Mouse (Mus musculus) intestine, embryonic 16.5 days (tissue): Measurements from ENCODE around the gene Dtx1. TPM values are rescaled to one million over a fixed set of nuclear protein-coding genes. Genes with fewer than 3 reads are reported as not detected.

ENCODE experiments used
- ATAC-seq: fragments of 200-750 bp; cut with Nextera tagmentation; 2 replicates; pipeline ENCODE4 v1.8.0; 2017; ENCODE audit warnings: moderate TSS enrichment, moderate library complexity
- H3K27ac ChIP-seq: fragments of 300-500 bp; sonication (generic); 2 replicates; pipeline ENCODE4 v1.5.1; 2014; ENCODE audit warnings: mild to moderate bottlenecking, low read length
- H3K27me3 ChIP-seq: fragments of 300-500 bp; sonication (generic); replicated peaks from 2 replicates; pipeline ENCODE4 v1.6.1; 2014; ENCODE audit warnings: low read length, control low read depth, mixed read lengths; ENCODE audit not compliant: control insufficient read depth, insufficient read depth
- H3K36me3 ChIP-seq: fragments of 300-500 bp; sonication (generic); 2 replicates; pipeline ENCODE4 v1.6.1; 2014; ENCODE audit warnings: low read length, control low read depth; ENCODE audit not compliant: control insufficient read depth, insufficient read depth
- H3K4me1 ChIP-seq: fragments of 300-500 bp; sonication (generic); 2 replicates; pipeline ENCODE4 v1.6.1; 2014; ENCODE audit warnings: low read length, control low read depth, mixed read lengths; ENCODE audit not compliant: control insufficient read depth, insufficient read depth
- H3K4me2 ChIP-seq: fragments of 300-500 bp; sonication (generic); 2 replicates; pipeline ENCODE4 v1.6.1; 2014; ENCODE audit warnings: low read depth, low read length, control low read depth
- H3K4me3 ChIP-seq: fragments of 300-500 bp; sonication (generic); 2 replicates; pipeline ENCODE4 v1.5.1; 2014; ENCODE audit warnings: mild to moderate bottlenecking, low read length
- H3K9ac ChIP-seq: fragments of 300-500 bp; sonication (generic); 2 replicates; pipeline ENCODE4 v1.6.1; 2014; ENCODE audit warnings: low read depth, low read length
- H3K9me3 ChIP-seq: fragments of 300-500 bp; sonication (generic); 2 replicates; pipeline ENCODE4 v1.6.1; 2016; ENCODE audit warnings: low read length, control low read depth; ENCODE audit not compliant: control insufficient read depth
- WGBS: fragments of 180-500 bp; shearing (Covaris S2); extraction: QIAGEN DNeasy Blood & Tissue Kit; methylation state at CpG from one replicate; pipeline ENCODE4 v1.1.7; 2014; 5-methylcytosine and 5-hydroxymethylcytosine counted together
- polyA plus RNA-seq: library from polyadenylated mRNA; unstranded; fragments of >200 nt; fragmentation: Nextera tagmentation; extraction: Ambion mirVana; gene quantifications from 2 replicates; pipeline ENCODE4 v1.2.1, GENCODE M21; 2015

Dtx1 gene
- polyA plus RNA-seq, 1 experiment from 2014 or later: 3.0 TPM

DNA sequence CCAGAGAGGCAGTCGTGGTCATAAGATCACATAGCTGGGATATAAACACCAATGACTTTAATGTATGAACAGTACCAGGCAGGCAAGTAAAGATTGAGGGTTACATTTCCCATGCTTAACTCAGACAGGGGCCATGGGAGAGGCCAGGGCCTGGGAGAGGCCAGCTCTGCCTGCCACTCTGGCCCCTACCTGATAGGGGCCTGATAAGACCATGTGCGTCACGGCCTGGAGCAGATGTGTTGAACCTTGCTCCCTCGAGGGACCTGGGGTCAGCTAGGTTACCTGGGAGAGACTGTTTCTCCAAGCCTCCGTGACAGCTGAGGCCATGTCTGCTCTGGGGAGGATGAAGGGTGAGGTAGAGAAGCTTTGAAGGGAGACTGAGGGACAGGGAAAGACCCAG lies 60.5 kb downstream of the Dtx1 start:
- H3K4me1 ChIP-seq: peaks cover 15% of the 10 kb centered on the region
- no peak overlapping the region for H3K27ac ChIP-seq
- peaks cover 23% of the 10 kb centered on the region for H3K27me3 ChIP-seq
- H3K4me2 ChIP-seq: no peak overlapping the region
- 42% methylated on average over 5 of the region's 5 CpGs for WGBS
- H3K9ac ChIP-seq: no peak overlapping the region
- H3K4me3 ChIP-seq: no peak overlapping the region
- H3K36me3 ChIP-seq: no peaks in the 10 kb centered on the region
- H3K9me3 ChIP-seq: no peaks in the 10 kb centered on the region
- peak; percentile 76 for ATAC-seq

- Histone ChIP-seq H3K36me3 (no peaks in the 10 kb centered on the region), H3K4me3 (no peak overlapping the region), H3K4me2 (no peak overlapping the region), H3K9me3 (no peaks in the 10 kb centered on the region), H3K27me3 (peaks cover 23% of the 10 kb centered on the region), H3K4me1 (peaks cover 15% of the 10 kb centered on the region), H3K27ac (no peak overlapping the region), H3K9ac (no peak overlapping the region)
- 24% methylated on average over 13 of the region's 13 CpGs for WGBS
- ATAC-seq: no peak
Measured at GRCm38 (mm10) chr5:120649938-120650337, 61.8 kb downstream of the Dtx1 start.

- no peak overlapping the region for H3K27ac ChIP-seq
- no peaks in the 10 kb centered on the region for H3K36me3 ChIP-seq
- peaks cover 23% of the 10 kb centered on the region for H3K27me3 ChIP-seq
- H3K4me3 ChIP-seq: peak overlapping the region; percentile 44
- H3K9me3 ChIP-seq: no peaks in the 10 kb centered on the region
- WGBS: 3% methylated on average over 21 of the region's 21 CpGs
- peak overlapping the region; percentile 48; the same call in 1 of the 2 replicates for H3K9ac ChIP-seq
- ATAC-seq: peak; percentile 8; the same call in 1 of the 2 replicates
- H3K4me2 ChIP-seq: peak overlapping the region; percentile 78
- H3K4me1 ChIP-seq: peaks cover 15% of the 10 kb centered on the region
Measured at GRCm38 (mm10) chr5:120649374-120649933, 62.3 kb downstream of the Dtx1 start.

DNA sequence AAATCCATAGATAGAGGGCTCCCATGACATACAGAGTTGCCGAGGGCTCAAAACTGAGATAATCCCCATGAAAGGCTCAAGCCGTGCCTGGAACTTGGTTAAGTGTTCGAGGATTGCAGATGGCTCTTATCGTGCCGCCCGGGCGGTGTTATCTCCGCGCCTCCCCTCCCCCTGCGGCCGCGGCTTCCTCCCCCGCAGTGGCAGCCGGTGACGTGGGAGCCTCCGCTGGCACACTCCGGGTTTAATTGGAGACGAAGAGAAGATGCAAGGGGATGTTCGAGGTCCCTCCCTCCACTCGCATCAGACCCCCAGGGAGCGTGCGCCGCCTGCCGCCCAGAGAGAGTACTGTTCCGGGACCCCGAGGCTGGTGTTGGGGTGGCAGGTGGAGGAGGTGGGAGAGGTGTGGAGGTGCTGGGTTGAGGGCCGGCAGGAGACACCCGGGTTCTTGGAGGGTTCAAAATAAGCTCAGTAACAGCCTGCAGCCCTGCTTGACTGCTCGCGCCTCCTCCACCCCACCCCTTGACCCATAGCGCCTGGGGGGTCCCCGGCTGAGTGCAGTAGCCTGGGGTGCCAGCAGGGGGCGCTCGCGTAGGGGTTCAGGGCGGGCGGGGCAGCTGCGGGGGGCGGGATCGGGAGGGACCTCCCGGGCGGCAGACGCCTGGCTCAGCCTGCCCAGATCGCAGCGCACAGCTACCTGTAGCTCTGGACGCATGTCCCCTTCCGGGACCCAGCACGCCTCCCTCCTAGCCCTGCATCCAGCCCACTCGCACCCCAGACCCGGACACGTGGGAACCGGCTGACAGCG lies 63.0 kb downstream of the Dtx1 start, which contains the start of gene Rasal1:
Gene Rasal1 (plus strand): TSS at position 244 of the 805 bp plus-strand sequence.
- Histone ChIP-seq H3K27ac (no peak within 1 kb of the TSS), H3K36me3 (no peaks in the 10 kb centered on the region), H3K4me2 (peak within 1 kb of the TSS; percentile 78), H3K9ac (peak within 1 kb of the TSS; percentile 48), H3K4me1 (peaks cover 15% of the 10 kb centered on the region), H3K27me3 (peaks cover 23% of the 10 kb centered on the region), H3K9me3 (no peaks in the 10 kb centered on the region), H3K4me3 (peak within 1 kb of the TSS; percentile 44)
- WGBS: under 1% methylated on average over 53 of the region's 53 CpGs
- ATAC-seq: peak; percentile 54

DNA sequence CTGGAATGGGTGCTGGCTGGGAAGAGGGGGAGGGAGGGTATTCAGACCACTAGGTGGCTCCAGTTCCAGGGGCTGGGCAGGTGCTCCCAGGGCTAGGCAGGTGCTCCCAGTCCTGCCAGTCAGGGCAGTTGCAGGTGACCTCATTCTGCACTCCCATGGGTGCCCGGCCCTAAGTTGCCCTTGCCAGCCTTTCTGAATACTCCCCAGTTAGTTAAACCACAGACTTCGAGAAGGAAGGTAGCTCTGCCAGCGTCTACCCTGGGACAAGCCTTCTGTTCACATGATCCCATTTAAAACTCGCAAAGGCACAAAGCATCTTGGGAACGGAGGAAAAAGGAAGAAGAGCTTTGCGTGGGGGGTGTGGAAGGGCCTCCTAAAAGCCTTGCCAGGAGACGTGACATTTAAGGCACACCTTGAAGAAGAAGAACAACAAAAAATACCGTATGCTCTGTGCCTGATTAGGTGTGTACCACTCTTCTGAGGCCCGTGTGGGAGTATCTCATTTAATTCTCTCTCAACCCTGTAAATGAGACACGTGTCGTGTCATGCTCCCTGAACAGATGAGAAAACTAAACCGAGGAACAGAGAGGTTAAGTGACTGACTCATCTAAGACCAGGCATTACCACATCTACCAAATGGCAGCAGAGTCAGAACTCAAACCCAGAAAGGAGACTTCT lies 63.8 kb downstream of the Dtx1 start:
- no peak for ATAC-seq
- Histone ChIP-seq H3K4me2 (peak overlapping the region; percentile 78; the same call in 1 of the 2 replicates), H3K9ac (no peak overlapping the region), H3K27ac (no peak overlapping the region), H3K27me3 (peaks cover 23% of the 10 kb centered on the region), H3K36me3 (no peaks in the 10 kb centered on the region), H3K4me3 (no peak overlapping the region), H3K4me1 (peaks cover 15% of the 10 kb centered on the region), H3K9me3 (no peaks in the 10 kb centered on the region)
- 41% methylated on average over 12 of the region's 12 CpGs for WGBS

DNA sequence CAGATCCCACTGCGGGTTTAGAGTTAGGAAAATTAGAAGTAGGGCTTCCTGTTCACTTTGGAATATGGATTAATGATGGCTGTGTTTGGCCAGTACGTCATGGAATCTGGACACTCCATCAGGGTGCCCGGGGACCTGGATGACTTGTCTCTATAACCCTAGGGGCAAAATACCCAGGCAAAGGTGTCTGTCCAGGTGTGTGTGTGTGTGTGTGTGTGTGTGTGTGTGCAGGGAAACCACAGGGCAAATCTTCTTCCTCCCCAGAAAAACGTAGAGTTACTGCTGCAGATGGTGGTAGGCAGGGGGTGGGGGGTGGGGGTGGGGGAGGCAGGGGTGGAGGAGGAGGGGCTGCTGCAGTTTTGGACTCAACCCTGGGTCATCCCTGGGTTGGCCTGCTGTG lies 64.4 kb downstream of the Dtx1 start:
- 58% methylated on average over 4 of the region's 4 CpGs for WGBS
- ATAC-seq: no peak

GRCm38 (mm10) chr5:120645851-120646250 lies 65.9 kb downstream of the Dtx1 start:
- Histone ChIP-seq H3K4me2 (no peak overlapping the region), H3K9ac (no peak overlapping the region), H3K36me3 (no peaks in the 10 kb centered on the region), H3K27ac (no peak overlapping the region), H3K9me3 (no peaks in the 10 kb centered on the region), H3K4me3 (no peak overlapping the region), H3K4me1 (peaks cover 12% of the 10 kb centered on the region), H3K27me3 (peaks cover 23% of the 10 kb centered on the region)
- WGBS: 51% methylated on average over 6 of the region's 6 CpGs
- no peak for ATAC-seq

More for the DNA sequence above, 64.4 kb downstream of the Dtx1 start:
- Histone ChIP-seq H3K27ac (no peak overlapping the region), H3K27me3 (peaks cover 23% of the 10 kb centered on the region), H3K4me3 (no peak overlapping the region), H3K36me3 (no peaks in the 10 kb centered on the region), H3K4me1 (peaks cover 15% of the 10 kb centered on the region), H3K9me3 (no peaks in the 10 kb centered on the region), H3K9ac (no peak overlapping the region), H3K4me2 (no peak overlapping the region)

DNA sequence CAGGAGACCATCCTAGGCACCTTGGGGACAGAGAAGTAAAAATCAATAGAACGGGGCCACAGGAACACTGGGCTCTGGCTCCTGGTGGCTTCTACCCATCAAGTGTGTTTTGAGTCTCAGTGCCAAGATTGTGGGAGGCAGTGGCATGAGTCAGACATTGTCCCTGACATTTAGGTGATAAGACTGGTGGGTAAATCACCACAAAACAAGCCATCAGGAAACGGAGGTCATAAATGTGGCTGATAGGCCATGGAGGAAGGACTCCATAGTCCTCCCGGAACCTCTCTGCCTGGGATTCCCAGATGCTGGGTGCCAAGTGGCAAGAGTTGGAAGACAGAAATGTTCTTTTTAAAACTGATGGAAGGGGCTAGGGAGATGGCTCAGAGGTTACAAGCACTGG lies 67.5 kb downstream of the Dtx1 start:
- Histone ChIP-seq H3K4me1 (peaks cover 9% of the 10 kb centered on the region), H3K4me2 (no peak overlapping the region)
- 76% methylated on average over 3 of the region's 3 CpGs for WGBS

DNA sequence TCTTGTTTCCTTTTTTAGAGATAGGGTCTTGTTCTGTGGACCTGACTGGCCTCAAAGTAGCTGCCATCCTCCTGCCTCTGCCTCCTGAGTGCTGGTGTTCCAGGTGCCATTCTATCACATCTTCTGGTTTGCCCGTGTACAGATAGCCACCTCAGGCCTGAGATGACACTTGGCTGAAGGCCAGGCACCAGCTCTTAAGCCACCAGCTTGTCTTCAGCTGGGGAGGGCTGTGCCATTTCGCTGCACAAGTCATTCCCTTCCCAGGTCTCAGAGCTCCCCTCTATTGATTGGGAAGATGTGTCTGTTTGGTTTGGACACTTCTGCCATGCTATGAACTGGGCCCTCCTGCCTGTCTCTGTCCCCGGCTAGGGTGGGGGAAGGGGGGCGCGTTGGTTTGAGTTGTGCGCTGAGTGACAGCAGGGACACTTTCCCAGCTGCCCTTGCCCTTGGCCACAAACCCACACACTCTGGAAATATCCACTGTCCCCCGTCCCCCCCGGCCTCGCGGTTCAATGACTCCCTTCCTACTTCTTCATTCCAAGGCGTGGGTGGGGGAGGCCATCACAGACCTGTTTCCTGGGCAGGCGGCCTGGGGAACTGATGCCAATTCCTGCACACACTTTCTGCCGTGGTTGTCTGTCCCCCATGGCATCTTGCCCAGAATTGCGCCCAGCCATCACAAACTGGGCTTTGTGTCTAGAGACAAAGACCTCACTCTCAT lies 68.2 kb downstream of the Dtx1 start:
- no peak for ATAC-seq
- Histone ChIP-seq H3K27me3 (peaks cover 7% of the 10 kb centered on the region), H3K9ac (no peak overlapping the region), H3K9me3 (no peaks in the 10 kb centered on the region), H3K36me3 (no peaks in the 10 kb centered on the region), H3K4me2 (no peak overlapping the region), H3K4me1 (peaks cover 2% of the 10 kb centered on the region), H3K27ac (no peak overlapping the region), H3K4me3 (no peak overlapping the region)
- WGBS: 66% methylated on average over 14 of the region's 14 CpGs

More for the DNA sequence above, 67.5 kb downstream of the Dtx1 start:
- no peaks in the 10 kb centered on the region for H3K9me3 ChIP-seq
- H3K27me3 ChIP-seq: peaks cover 14% of the 10 kb centered on the region
- H3K4me3 ChIP-seq: no peak overlapping the region
- no peak overlapping the region for H3K27ac ChIP-seq
- no peaks in the 10 kb centered on the region for H3K36me3 ChIP-seq
- H3K9ac ChIP-seq: no peak overlapping the region
- no peak for ATAC-seq
